Mouse (Mus musculus): ENCODE data around the gene Klhdc8b.

Gene Klhdc8b

DNA sequence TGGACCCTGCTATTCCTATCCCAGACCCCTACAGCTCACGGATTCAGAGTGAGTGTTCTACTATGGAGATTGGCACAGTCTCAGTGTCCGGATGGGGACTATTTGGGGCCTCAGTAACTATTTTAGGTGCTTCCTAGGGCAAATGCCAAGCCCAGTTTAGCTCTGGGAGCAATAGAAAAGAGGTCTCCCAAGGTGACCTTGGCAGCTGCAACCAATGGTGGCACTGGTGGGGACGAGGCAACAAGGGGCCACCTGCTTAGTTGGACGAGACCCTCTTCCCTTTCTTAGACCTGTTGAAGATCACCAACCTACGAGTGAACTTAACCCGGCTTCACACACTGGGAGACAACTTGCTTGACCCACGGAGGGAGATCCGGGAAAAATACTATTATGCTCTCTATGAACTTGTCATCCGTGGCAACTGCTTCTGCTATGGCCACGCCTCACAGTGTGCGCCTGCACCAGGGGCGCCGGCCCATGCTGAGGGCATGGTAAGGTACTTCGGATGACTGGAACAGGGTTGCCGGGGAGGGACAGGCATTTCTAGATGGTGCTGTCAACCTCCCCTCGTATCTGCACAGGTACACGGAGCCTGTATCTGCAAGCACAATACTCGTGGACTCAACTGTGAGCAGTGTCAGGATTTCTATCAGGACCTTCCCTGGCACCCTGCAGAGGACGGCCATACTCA, 20.3 kb upstream of the Klhdc8b start:
- no peak for DNase-seq (ENCODE audit: low spot score)

DNA sequence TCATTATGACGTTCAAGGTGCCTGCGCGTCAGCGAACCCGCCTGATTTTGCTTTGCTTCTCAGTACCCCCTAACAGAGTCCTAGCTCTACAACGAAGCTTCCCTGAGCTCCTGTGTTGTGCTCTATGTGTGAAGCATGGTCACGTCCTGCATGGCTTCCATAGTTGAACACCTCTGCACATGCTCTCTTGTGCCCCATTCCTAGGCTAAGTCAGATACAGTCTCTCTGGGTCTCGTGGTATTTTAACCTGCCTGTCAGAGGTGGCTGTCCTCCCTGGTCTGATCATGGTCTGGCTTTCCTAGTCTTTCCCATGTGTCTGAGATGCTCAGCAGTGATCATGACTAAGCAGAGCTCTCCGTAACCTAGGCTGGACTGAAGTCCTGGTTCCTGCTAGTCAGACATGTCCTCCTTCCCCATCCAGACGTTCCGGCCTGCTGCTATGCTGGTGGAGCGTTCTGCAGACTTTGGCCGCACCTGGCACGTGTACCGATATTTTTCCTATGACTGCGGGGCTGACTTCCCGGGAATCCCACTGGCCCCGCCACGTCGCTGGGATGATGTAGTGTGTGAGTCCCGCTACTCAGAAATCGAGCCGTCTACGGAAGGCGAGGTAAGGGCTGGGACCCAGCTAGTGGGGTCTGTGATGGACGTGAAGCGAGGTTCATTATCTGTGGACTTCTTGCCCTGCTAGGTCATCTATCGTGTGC, 19.6 kb upstream of the Klhdc8b start:
- no peak for DNase-seq (ENCODE audit: low spot score)

DNA sequence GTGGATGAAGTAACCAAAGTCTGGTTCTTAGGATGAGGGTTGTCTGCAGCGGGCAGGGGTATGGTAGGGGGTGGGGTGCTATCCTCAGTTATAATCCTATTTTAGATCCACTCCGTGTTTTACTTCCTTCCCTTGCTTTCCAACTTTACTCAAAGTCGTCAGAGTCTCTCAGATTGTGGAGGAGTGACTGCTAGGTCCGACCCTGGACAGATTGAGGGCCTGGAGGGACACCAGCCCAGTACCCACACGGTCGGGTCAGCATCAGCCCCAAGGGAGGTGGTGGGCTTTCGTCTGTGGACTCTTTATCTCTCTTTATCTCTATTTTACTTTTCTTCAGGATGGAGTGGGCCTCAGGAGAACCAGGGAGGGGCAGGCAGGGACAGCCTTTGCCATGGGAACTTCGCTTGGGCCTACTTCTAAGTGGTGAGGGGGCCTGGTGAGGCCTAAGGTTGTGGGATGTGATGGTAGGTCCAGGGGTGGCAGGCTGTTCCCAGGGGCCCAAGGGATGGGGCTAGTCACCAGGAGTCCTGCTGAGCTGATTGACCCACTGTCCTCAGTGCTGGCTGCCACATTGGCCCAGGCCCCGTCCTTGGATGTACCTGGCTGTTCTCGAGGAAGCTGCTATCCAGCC, 18.5 kb upstream of the Klhdc8b start, which contains the start of gene Lamb2:
Lamb2 (plus strand) TSS at position 16 of the 631 bp plus-strand sequence.
- DNase-seq (ENCODE audit: low spot score) = peak; percentile 43

DNA sequence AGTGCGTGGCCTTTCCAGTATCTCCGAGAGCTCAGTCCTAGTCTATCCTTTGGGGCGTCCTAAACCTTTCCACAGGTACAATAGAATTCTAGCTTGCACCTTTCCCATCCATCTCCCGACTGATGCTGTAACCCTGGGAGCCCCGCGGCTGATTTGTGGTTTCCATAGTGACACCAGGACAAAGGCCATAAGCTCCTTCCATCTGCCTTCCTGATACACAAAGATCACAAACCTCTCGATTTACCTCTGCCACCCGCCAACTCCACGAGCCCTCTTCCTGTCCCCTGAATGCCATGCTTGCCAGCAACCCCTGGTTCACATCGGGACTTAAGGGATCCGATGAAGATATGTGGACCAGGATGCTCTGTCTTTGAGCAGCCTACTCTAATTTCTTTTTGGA, 17.9 kb upstream of the Klhdc8b start:
- DNase-seq (ENCODE audit: low spot score) = no peak

DNA sequence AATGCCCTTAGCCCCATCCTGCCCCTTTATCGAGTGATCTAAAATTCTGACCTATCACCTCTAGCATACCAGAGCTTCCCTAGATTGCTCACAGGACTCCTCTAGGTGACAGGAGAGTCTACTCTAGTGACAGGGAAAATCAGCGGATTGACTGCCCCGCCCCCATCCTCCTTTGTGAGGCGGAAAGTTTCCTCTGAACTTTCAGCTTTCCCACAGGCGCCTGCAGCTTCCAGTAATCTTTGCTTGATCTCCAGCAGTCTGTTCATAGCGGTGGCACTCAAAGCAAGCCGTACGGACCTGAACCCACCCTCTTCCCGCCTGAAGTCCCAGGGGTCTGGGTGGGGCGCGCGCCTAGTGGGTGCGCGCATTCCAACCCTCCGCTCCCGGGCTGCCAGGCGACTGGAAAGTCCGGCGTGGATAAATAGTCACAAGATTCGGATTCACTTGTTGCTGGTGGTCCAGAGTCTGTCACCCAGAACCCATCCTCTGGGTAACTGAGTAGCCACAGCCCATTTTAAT, 17.3 kb upstream of the Klhdc8b start:
- DNase-seq (ENCODE audit: low spot score) = peak; percentile 80

DNA sequence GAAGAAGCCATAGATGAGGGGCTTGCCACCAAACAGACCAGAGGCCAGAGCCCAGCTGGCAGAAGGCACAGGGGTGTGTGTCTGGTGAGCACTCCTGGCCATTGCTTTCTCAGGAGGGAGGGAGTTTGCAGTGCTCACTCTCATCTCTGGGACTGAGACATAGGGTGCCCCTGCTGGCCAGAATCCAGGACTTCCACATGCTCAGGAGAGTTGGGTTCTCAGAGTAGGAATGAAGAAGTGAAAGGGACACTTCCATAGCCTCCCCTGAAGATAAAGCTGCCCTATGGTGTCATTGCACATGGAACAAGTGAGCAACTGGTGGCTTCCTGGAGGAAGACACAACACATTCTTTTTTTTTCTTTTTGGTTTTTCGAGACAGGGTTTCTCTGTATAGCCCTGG, 13.1 kb upstream of the Klhdc8b start:
- DNase-seq (ENCODE audit: low spot score) = no peak

DNA sequence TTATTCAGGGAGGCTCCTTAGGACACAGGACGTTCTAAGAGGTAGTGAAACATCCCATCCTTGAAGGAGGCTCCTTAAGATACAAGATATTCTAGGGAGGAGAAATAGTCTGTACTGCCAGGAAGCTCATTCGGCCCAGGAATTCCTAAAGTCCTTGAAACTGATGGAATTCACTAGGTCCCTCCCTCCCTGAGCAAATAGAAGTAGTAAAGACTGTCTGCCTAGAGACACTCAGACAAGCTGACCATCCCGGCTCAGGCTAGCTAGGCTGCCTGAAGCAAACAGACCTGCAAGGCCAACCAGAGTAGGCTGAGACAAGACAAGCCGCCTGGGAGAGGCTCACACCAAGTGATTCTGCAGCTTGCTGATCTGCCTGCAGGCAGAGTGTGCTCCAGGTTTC, 8.5 kb upstream of the Klhdc8b start:
- DNase-seq (ENCODE audit: low spot score) = no peak

DNA sequence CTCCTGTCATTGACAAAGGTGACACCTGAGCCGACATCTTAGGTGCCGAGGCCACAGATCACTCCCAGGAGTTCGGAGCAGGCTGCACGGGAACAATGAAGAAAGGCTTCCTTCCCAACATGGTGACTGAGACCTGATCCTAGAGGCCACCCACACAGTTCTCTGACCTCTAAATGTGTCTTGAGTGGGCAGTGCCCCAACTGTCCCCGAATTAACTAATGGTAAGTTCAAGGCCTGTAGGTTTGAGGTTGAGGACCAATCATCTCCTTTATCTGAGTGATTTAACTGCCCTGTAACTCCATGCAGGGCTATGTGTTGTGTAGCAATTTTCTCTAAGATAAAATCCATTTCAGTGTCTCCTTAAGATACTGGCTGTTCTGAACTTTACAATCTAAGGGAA, 8.0 kb upstream of the Klhdc8b start:
- DNase-seq (ENCODE audit: low spot score) = no peak

DNA sequence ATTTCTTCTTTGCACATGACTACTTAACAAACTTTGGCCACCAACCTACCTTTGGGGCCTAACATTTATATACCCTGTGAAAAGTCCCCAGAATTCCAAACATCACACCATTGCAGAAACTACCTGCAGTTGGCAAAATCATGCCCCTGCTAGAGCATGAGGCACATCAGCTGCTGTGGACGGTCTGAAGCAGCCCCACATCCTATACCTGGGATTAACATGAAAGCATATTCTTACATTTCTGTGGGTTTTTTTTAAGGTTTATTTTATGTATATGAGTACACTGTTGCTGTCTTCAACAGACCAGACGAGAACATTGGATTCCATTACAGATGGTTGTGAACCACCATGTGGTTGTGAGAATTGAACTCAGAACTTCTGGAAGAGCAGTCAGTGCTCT, 4.8 kb upstream of the Klhdc8b start:
- no peak for DNase-seq (ENCODE audit: low spot score)

DNA sequence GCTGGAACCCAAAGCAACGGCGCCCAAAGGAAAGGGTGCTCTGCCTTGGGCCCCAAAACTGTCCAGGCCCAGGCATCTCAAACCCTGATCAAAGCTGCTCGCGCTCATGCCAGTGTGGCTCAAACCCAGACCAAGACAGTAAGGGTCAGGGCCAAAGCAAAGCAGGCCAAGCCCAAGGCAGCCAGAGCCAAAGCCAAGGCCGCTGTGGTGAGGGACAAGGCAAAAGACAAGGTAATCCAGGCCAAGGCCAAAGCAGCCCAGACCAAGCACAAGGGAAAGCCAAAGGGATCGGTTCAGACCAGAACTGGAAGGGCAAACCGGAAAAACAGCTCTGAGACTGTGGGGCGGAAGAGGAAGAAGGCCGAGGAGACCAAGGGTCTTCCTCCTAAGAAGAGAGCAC, 2.3 kb upstream of the Klhdc8b start:
- no peak for DNase-seq (ENCODE audit: low spot score)

DNA sequence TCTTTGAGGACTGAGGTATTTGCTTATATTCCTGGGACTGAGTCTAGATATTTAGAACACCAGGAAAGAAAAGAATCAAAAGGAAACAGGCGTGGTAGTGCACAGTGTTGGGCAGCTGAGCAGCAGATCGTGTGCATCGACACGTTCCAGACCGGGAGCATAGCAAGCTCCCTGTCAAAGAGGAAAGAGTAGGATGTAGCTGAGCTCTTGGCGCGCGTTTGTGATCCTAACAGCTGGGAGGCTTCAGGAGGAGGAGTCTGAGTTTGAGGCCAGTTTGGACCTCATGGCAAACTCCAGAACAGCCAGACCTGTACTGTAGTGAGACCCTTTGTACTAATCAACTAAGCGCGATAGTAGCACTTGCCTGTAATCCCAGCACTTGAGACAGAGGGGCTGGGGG, 811 bp upstream of the Klhdc8b start:
- DNase-seq (ENCODE audit: low spot score) = no peak

DNA sequence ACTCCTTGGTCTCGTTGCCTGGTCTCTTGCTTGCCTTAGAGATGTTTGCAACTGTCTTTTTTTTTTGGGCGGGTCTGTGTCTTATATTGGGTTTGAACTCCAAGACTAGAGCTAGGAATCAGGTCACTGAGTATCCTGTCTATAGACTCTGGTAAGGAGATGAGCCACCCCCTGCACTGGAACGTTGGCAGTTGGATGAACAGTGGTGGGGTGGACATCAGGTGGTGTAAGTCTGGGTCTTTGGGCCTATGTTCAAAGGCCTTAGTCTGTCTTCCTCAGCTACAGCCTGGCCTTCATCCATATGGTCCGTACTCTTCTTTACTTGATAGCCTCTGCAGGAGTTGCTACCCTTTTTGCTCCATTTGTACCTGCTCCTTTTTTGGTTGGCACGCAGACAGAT, 294 bp upstream of the Klhdc8b start:
- DNase-seq (ENCODE audit: low spot score) = no peak

DNA sequence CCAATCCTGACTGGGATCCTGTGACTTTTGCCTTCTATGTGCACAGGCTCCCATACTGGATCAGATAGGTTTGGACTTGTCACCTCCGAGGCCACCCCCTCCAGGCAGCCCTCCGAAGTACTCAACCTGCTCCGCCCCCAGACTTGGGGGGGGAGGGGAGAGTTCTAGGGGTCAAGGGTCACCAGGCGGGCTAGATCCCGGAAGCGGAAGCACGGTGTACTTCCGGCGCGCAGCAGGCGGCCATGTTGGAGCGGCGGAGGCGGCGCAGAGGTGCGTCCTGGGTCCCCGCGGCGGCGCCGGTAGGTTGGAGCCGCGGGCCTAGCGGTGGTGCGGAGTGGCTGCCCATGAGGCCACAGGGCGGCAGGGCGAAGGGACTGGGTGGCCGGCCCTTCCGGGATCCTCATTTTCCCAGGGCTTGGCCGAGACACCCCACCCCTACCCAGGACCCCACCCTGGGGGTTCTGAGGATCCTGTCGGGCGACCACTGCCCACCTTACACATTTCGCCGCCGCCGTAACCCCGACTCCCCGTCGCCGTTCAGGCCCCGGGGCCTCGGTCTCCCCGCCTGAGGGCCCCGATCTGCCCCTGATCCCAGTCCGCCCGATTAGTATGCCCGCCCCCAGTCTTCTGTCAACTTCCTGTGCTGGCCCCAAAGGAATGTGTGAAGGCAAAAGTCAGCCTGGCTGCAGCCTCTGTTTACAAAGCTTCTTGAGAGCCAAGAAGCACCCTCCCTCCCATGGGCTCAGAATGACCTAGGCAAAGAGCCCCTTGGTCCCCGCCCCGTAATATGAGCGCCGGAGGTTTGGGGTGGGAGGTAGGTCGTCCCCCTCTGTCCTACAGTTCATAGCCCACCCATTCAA, 832 bp downstream of the Klhdc8b start, which contains the start of gene Ccdc71:
Ccdc71 (plus strand) TSS at position 209 of the 860 bp plus-strand sequence.
- peak; percentile 84 for DNase-seq (ENCODE audit: low spot score)

DNA sequence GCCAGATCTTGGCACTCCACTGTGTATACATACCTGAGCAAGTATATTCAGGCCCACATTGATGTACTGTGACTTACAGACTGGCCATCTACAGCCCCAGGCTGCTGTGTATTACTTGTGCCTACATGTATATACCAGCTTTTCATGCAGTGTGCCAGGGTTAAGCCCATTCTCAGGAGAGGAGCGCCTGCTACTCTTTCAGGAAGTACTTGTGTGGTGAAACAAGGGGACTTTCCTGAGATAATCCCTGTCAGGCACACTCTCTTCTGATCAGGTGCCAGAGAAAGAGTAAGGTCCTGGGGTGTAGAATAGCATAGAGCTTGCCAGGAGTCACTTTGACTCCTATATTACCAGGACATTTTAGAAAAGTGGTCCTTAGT, 1.5 kb downstream of the Klhdc8b start:
- DNase-seq (ENCODE audit: low spot score) = no peak

DNA sequence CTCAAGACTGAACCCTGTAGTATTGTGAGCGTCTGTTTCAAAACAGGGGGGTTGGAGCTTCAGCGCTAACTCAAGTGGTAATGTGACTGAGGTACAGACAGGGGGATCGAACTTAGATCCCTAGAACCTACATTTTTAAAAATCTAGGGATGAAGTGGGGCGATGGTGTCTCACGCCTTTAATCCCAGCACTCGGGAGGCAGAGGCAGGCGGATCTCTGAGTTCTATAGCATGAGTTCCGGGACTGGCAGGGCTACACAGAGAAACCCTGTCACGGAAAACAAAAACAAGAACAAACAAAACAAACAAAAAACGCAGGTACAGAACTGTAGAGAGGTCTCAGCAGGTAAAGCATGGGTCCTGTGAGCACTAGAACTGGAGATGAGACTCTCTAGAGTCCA, 4.4 kb downstream of the Klhdc8b start:
- no peak for DNase-seq (ENCODE audit: low spot score)

DNA sequence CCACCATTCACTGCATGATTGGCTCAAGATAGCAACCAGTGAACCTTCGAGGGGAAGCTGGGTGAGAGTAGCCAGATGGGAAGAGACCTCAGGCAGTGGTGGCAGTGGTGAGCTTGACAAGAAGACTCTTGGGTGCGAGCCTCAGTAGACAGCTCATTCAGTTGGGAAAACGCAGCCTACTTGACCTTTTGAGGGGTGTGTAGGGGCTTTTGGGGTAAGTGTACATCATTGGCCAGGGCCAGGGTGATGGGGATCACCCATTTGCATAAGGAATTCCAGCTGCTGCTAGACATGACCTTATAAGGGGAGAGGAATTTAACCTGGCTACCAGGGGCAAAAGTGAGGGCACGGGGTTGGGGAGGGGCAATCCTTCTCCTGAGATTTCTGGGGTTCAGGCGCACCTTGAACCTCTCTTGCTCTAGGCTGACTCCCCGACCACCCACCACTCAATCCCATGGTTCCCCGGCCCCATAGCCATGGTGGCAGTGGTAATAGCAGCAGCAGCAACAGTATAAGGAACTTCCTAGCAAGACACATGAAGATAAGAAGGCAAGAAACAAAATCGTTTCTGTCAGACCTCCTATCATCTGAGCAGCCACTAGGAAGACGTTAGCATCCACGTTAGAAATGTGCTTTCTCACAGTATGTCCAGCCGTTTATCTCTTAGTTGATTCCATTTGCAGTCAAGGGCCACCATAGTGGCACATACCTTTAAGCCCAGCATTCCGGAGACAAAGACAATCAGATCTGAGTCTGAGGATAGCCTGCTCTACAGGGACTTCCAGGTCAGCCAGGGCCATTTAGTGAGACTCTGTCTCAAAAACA, 5.4 kb downstream of the Klhdc8b start:
- DNase-seq (ENCODE audit: low spot score) = no peak

DNA sequence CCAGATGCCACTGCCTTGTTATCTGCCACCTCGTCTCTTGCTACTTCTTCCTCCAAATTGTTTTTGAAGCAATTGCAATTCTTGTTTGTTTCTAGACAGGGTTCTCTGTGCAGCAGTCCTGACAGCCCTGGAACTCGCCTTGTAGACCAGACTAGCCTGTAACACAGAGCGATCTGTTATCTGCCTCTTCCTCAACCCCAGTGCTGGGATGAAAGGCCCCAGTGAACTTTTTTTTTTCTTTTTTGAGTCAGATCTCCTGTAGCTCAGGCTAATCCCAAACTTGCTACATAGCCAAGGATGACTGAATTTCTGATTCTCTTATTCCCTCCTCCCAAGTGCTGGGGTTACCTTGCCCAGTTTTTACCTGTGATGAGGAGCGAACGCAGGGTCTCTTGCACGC, 7.0 kb downstream of the Klhdc8b start:
- no peak for DNase-seq (ENCODE audit: low spot score)

DNA sequence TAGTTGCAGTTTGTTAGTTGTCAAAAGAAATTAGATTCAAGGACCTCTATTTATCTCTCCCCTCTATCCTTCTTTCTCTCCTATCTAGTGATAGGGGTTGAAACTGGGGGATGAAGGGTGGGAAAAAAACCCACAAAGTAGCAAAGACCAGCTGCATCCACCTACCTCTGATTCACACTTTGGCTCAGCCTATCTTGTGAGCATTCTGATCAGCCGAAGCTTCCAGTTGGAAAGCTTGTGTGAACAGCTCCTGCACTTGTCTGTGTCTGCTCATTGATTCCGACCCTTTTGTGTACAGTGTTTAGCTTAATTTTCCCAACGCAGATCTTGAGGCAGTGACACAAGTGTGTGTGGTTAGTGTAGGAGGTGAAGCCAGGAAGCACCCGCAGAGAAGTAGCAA, 7.9 kb downstream of the Klhdc8b start:
- no peak for DNase-seq (ENCODE audit: low spot score)

DNA sequence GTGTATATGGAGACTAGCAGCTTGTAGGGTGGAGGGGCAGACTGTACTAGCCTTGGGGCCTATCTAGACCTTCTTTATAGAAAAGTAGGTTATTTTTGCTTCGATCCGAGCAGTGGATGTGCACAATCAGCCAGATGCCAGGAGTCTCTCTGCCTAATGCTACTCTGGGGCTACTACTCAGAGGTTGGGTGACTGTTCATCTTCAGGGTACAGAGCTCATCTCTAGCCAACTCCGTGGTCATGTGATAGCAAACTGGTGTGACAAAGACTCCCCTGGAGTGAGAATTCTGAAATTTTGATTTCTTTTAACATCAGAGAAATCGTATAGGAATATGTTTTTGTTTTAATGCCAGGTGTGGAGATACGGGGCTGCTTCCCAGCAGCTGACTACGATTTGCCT, 8.5 kb downstream of the Klhdc8b start:
- no peak for DNase-seq (ENCODE audit: low spot score)

DNA sequence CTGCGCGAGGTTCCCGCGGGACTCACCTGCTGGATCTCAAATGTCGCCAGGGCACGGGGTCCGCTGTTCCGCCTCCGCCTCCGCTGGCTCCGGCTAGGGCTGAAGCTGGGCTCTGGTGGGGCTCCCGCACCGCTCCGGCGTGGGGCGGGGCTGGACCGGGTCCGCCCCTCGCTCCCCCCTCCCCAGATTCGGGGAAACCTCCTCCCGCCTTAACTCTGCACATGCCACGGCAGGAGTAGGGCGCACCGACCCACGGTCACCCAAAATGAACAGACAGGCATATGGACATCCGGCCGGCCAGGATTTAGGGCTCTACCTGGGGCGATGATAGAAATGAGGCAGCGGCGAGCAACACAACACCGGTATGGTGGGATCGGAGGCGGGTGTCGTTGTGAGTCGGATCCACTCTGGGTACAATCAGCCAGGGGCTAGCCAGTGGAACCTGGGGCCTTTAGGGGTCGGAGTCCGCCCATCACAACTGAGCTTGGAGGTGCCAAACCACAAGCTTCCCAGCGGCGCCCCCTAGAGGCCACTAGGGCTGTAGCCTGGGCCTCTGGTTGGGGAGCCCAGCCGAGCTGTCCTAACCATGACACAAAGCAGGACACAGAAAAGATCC, 9.0 kb downstream of the Klhdc8b start:
- peak; percentile 86 for DNase-seq (ENCODE audit: low spot score)

Measured in ovary, postnatal 36 days (tissue).